Mouse (Mus musculus) G1E (cell line): ENCODE data around the gene Sec24c. TPM values are rescaled to one million over a fixed set of nuclear protein-coding genes. Genes with fewer than 3 reads are reported as not detected.
"Not testable (repeated sequence)": the region's sequence is repeated elsewhere in the genome, so short reads cannot be mapped to it uniquely, and the experiment has no call there.

ENCODE experiments used
- ATAC-seq: 2 replicates; pipeline ENCODE4 v1.8.0; 2016; ENCODE audit warnings: mild to moderate bottlenecking; ENCODE audit not compliant: insufficient number of reproducible peaks, poor library complexity, low FRiP score, severe bottlenecking; ENCODE audit errors: extremely low read depth
- DNase-seq: peaks from one replicate; pipeline ENCODE4 v3.0.0; 2012; ENCODE audit warnings: low spot score
- H3K27me3 ChIP-seq: 2 replicates; pipeline ENCODE4 v1.6.1; 2012; ENCODE audit warnings: mild to moderate bottlenecking, low read length, inconsistent platforms; ENCODE audit not compliant: insufficient read depth
- H3K36me3 ChIP-seq: replicated peaks from 2 replicates; pipeline ENCODE3; 2012; ENCODE audit warnings: mild to moderate bottlenecking, inconsistent platforms
- H3K4me1 ChIP-seq: 2 replicates; pipeline ENCODE4 v1.6.1; 2012; ENCODE audit warnings: low read depth, low read length, inconsistent platforms, mixed read lengths; ENCODE audit not compliant: insufficient read depth
- H3K4me3 ChIP-seq: 2 replicates; pipeline ENCODE4 v1.5.1; 2012; ENCODE audit warnings: low read depth, mild to moderate bottlenecking, inconsistent platforms, low read length, moderate library complexity, mixed read lengths
- H3K9me3 ChIP-seq: replicated peaks from 2 replicates; pipeline ENCODE4 v1.6.1; 2012; ENCODE audit warnings: inconsistent platforms
- CTCF ChIP-seq: IDR thresholded peaks from 2 replicates; pipeline ENCODE4 v1.5.1; 2012; ENCODE audit warnings: low read depth, low read length, inconsistent platforms, mixed read lengths
- GATA1 ChIP-seq: IDR thresholded peaks from 2 replicates; pipeline ENCODE4 v1.6.1; 2012; ENCODE audit warnings: borderline replicate concordance, low read length, inconsistent platforms, mixed read lengths
- GATA2 ChIP-seq: IDR thresholded peaks from 2 replicates; pipeline ENCODE4 v1.6.1; 2012; ENCODE audit warnings: low read depth, low read length, inconsistent platforms, borderline replicate concordance
- POLR2AphosphoS5 ChIP-seq: IDR thresholded peaks from 2 replicates; pipeline ENCODE4 v1.6.1; 2012; ENCODE audit warnings: low read depth, low read length, inconsistent platforms; ENCODE audit not compliant: insufficient replicate concordance
- TAL1 ChIP-seq: conservative IDR thresholded peaks from 2 replicates; pipeline ENCODE4 v1.6.1; 2012; ENCODE audit warnings: low read depth, low read length, inconsistent platforms, mixed read lengths
- polyA plus RNA-seq: library from polyadenylated mRNA; stranded (reverse); fragments of >175 nt; gene quantifications from 2 replicates; pipeline ENCODE4 v1.2.3, GENCODE M21; 2012
- total RNA-seq, 2 experiments: library from RNA; stranded (forward) in 1 of 2; stranded (reverse) in 1 of 2; fragments of 200-1000 nt in 1 of 2; fragments of >200 nt in 1 of 2; fragmentation: Nextera tagmentation in 1 of 2; gene quantifications; 2 replicates each; pipeline ENCODE4 v1.2.3; 2014 to 2017

Gene Sec24c
- total and polyA plus RNA-seq, 3 experiments: 101 to 271 (median 119) TPM

- DNase-seq: no peak
- Histone ChIP-seq H3K9me3 (no peaks in the 10 kb centered on the region), H3K4me1 (peaks cover 67% of the 10 kb centered on the region), H3K27me3 (no peaks in the 10 kb centered on the region), H3K4me3 (peak overlapping the region; percentile 92), H3K36me3 (peaks cover 46% of the 10 kb centered on the region)
- TF ChIP-seq GATA2 (no peak), TAL1 (no peak), POLR2AphosphoS5 (no peak), CTCF (no peak), GATA1 (no peak)
- ATAC-seq: no peak
Measured at GRCm38 (mm10) chr14:20702096-20702740, 28.1 kb downstream of the Sec24c start.

- peaks cover 41% of the 10 kb centered on the region for H3K36me3 ChIP-seq
- TF ChIP-seq GATA2 (no peak), CTCF (no peak), POLR2AphosphoS5 (no peak), GATA1 (no peak), TAL1 (no peak)
- DNase-seq (peak; percentile 53), ATAC-seq (peak; percentile 55)
- H3K27me3 ChIP-seq: no peaks in the 10 kb centered on the region
- peak within 1 kb of the TSS; percentile 92 for H3K4me3 ChIP-seq
- H3K4me1 ChIP-seq: peaks cover 65% of the 10 kb centered on the region
- no peaks in the 10 kb centered on the region for H3K9me3 ChIP-seq
Measured at GRCm38 (mm10) chr14:20702741-20703381, 28.8 kb downstream of the Sec24c start, which contains the start of gene Chchd1. Gene Chchd1 (plus strand): TSS chr14:20703006.

- H3K27me3 ChIP-seq, DNase-seq, ATAC-seq, H3K9me3 ChIP-seq: not testable (repeated sequence)
- peaks cover 65% of the 10 kb centered on the region for H3K4me1 ChIP-seq
- H3K4me3 ChIP-seq: peak overlapping the region; percentile 92
- H3K36me3 ChIP-seq: peaks cover 35% of the 10 kb centered on the region
Measured at GRCm38 (mm10) chr14:20703461-20703860, 29.4 kb downstream of the Sec24c start.

GRCm38 (mm10) chr14:20707201-20708190, 33.4 kb downstream of the Sec24c start, which contains the start of gene Zswim8:
Gene Zswim8 (plus strand): TSS chr14:20707552.
- Histone ChIP-seq H3K4me3 (peak within 1 kb of the TSS; percentile 82), H3K4me1 (peaks cover 44% of the 10 kb centered on the region), H3K27me3 (no peaks in the 10 kb centered on the region), H3K36me3 (peaks cover 51% of the 10 kb centered on the region), H3K9me3 (no peaks in the 10 kb centered on the region)
- ATAC-seq (peak; percentile 69), DNase-seq (peak; percentile 88)
- TF ChIP-seq GATA1 (no peak), TAL1 (no peak), POLR2AphosphoS5 (0 out of 2 replicates have a peak, but pooled peaks have one; percentile 44)

- no peak for TF ChIP-seq GATA2
- TF ChIP-seq GATA1: no peak
- TF ChIP-seq CTCF: no peak
- TF ChIP-seq TAL1: no peak
- TF ChIP-seq POLR2AphosphoS5: no peak
- H3K4me1 ChIP-seq: peaks cover 44% of the 10 kb centered on the region
- no peak for ATAC-seq
- peaks cover 59% of the 10 kb centered on the region for H3K36me3 ChIP-seq
- no peaks in the 10 kb centered on the region for H3K27me3 ChIP-seq
- no peak for DNase-seq
- H3K4me3 ChIP-seq: peak overlapping the region; percentile 82
- no peaks in the 10 kb centered on the region for H3K9me3 ChIP-seq
Measured at GRCm38 (mm10) chr14:20708239-20708638, 34.1 kb downstream of the Sec24c start.

GRCm38 (mm10) chr14:20713832-20714231, 39.7 kb downstream of the Sec24c start:
- H3K9me3 ChIP-seq: no peaks in the 10 kb centered on the region
- H3K27me3 ChIP-seq: no peaks in the 10 kb centered on the region
- H3K36me3 ChIP-seq: peaks cover 96% of the 10 kb centered on the region
- TF ChIP-seq POLR2AphosphoS5 (no peak), GATA1 (no peak), CTCF (no peak), GATA2 (no peak), TAL1 (no peak)
- ATAC-seq (no peak), DNase-seq (no peak)
- peaks cover 15% of the 10 kb centered on the region for H3K4me1 ChIP-seq
- H3K4me3 ChIP-seq: no peak overlapping the region
